Mouse (Mus musculus): ENCODE results near the gene Ankrd54. TPM values are rescaled to one million over a fixed set of nuclear protein-coding genes. Genes with fewer than 3 reads are reported as not detected.
"Not testable (repeated sequence)": the region's sequence is repeated elsewhere in the genome, so short reads cannot be mapped to it uniquely, and the experiment has no call there.

The Ankrd54 gene
- polyA plus RNA-seq, 1 experiment = 60.7 TPM

DNA sequence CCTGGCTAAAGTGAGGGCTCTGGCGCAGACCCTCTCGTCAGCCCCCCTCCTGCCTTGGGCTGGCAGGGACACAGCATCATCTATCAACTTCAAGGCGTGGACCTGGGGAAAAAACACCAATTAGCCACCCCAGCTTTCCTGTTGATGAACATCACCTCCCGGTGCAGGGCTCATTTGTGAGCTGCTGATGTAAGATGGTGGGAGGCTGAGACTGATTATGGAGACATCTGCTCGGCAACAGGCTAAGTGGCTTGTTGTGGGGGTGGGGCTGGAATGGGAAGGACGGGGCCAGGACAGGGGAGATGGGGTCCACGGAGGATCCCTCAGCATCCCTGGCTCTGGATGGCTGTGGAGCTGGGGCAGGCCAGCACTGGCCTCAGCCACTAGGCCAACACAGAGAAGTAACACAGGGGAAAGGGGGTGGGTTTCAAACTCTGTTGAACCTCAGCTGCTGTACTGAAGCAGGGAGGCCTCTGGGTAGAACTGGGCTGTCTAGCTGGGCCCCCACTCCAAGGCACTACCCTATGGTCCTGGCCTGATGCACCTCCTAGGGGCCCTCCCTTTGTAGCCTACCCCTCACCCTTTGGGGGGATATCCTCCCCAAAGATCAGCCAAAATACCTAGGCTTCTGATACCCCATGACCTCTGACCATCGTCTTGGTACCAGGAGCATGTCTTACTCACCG is 12.4 kb downstream of the Ankrd54 start:
- WGBS = 55% methylated on average over 9 of the region's 9 CpGs
- TF ChIP-seq POLR2A (IDR thresholded peaks at IDR 0.05; ENCODE audit: borderline replicate concordance, extremely low read depth, low read depth, low read length) (no peak), CTCF (IDR thresholded peaks at IDR 0.05; ENCODE audit: insufficient read depth, low read length) (no peak)
- Histone ChIP-seq H3K4me3 (replicated peaks; ENCODE audit: extremely low read depth, low read depth, low read length) (no peak overlapping the region), H3K4me1 (ENCODE audit: control insufficient read depth, insufficient read depth, low read length) (no peaks in the 10 kb centered on the region)
- DNase-seq = no peak

- TF ChIP-seq POLR2A (IDR thresholded peaks at IDR 0.05; ENCODE audit: borderline replicate concordance, extremely low read depth, low read depth, low read length) = no peak
- no peak for TF ChIP-seq CTCF (IDR thresholded peaks at IDR 0.05; ENCODE audit: insufficient read depth, low read length)
- no peak for DNase-seq
- WGBS = 50% methylated on average over 4 of the region's 4 CpGs
- Histone ChIP-seq H3K4me1 (ENCODE audit: control insufficient read depth, insufficient read depth, low read length) (no peaks in the 10 kb centered on the region), H3K4me3 (replicated peaks; ENCODE audit: extremely low read depth, low read depth, low read length) (no peak overlapping the region)
Measured at GRCm38 (mm10) chr15:79048186-79048585, 14.5 kb downstream of the Ankrd54 start.

DNA sequence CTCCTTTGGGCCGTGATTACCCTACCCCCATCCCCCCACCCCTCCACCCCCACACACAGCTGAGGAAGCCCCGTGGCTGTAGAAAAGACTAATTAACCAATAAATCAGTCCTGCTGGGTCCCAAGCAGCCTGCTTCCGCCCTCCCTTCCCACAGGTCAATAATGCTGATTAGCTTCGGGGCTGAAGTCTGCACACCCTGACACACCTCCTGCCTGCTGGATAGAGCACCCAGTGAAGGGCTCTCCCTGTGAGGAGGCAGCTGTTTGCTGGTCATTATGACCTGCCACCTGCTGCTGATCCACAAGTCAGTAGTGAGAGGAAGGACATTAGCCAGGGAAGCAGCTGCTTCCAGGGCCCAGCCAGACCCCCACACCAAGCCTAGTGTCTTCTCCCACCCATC is 17.9 kb downstream of the Ankrd54 start:
- DNase-seq = no peak
- Histone ChIP-seq H3K4me1 (ENCODE audit: control insufficient read depth, insufficient read depth, low read length) (no peaks in the 10 kb centered on the region), H3K4me3 (replicated peaks; ENCODE audit: extremely low read depth, low read depth, low read length) (no peak overlapping the region)
- 40% methylated on average over 4 of the region's 4 CpGs for WGBS
- no peak for TF ChIP-seq CTCF (IDR thresholded peaks at IDR 0.05; ENCODE audit: insufficient read depth, low read length)
- TF ChIP-seq POLR2A (IDR thresholded peaks at IDR 0.05; ENCODE audit: borderline replicate concordance, extremely low read depth, low read depth, low read length) = no peak

- H3K4me1 ChIP-seq (ENCODE audit: control insufficient read depth, insufficient read depth, low read length) = no peaks in the 10 kb centered on the region
- H3K4me3 ChIP-seq (replicated peaks; ENCODE audit: extremely low read depth, low read depth, low read length) = peak overlapping the region; percentile 25
- DNase-seq = no peak
- WGBS = 1% methylated on average over 102 of the region's 105 CpGs
- TF ChIP-seq POLR2A (IDR thresholded peaks at IDR 0.05; ENCODE audit: borderline replicate concordance, extremely low read depth, low read depth, low read length) = no peak
- TF ChIP-seq CTCF (IDR thresholded peaks at IDR 0.05; ENCODE audit: insufficient read depth, low read length) = no peak
Measured at GRCm38 (mm10) chr15:79042721-79043491, 19.8 kb downstream of the Ankrd54 start.

GRCm38 (mm10) chr15:79041585-79041984 is 21.1 kb downstream of the Ankrd54 start, which contains the start of gene Galr3:
Gene Galr3, plus strand, starts transcription at chr15:79041885.
- DNase-seq = no peak
- WGBS = 65% methylated on average over 6 of the region's 6 CpGs
- Histone ChIP-seq H3K4me1 (ENCODE audit: control insufficient read depth, insufficient read depth, low read length) (no peaks in the 10 kb centered on the region), H3K4me3 (replicated peaks; ENCODE audit: extremely low read depth, low read depth, low read length) (peak within 1 kb of the TSS; percentile 25)
- TF ChIP-seq POLR2A (IDR thresholded peaks at IDR 0.05; ENCODE audit: borderline replicate concordance, extremely low read depth, low read depth, low read length) (no peak), CTCF (IDR thresholded peaks at IDR 0.05; ENCODE audit: insufficient read depth, low read length) (no peak)

- Histone ChIP-seq H3K4me1 (ENCODE audit: control insufficient read depth, insufficient read depth, low read length) (no peaks in the 10 kb centered on the region), H3K4me3 (replicated peaks; ENCODE audit: extremely low read depth, low read depth, low read length) (no peak overlapping the region)
- no peak for DNase-seq
- TF ChIP-seq CTCF (IDR thresholded peaks at IDR 0.05; ENCODE audit: insufficient read depth, low read length) = no peak
- no peak for TF ChIP-seq POLR2A (IDR thresholded peaks at IDR 0.05; ENCODE audit: borderline replicate concordance, extremely low read depth, low read depth, low read length)
- 18% methylated on average over 24 of the region's 24 CpGs for WGBS
Measured at GRCm38 (mm10) chr15:79040501-79041416, 21.9 kb downstream of the Ankrd54 start.

- DNase-seq = peak; percentile 79
- Histone ChIP-seq H3K4me3 (replicated peaks; ENCODE audit: extremely low read depth, low read depth, low read length) (no peak overlapping the region), H3K4me1 (ENCODE audit: control insufficient read depth, insufficient read depth, low read length) (no peaks in the 10 kb centered on the region)
- TF ChIP-seq POLR2A (IDR thresholded peaks at IDR 0.05; ENCODE audit: borderline replicate concordance, extremely low read depth, low read depth, low read length) (peak; percentile 23; the same call in 1 of the 2 replicates), CTCF (IDR thresholded peaks at IDR 0.05; ENCODE audit: insufficient read depth, low read length) (peak; percentile 76)
- 15% methylated on average over 7 of the region's 7 CpGs for WGBS
Measured at GRCm38 (mm10) chr15:79038853-79039252, 23.8 kb downstream of the Ankrd54 start.

- no peaks in the 10 kb centered on the region for H3K4me1 ChIP-seq (ENCODE audit: control insufficient read depth, insufficient read depth, low read length)
- 80% methylated on average over 10 of the region's 10 CpGs for WGBS
- DNase-seq = no peak
- no peak overlapping the region for H3K4me3 ChIP-seq (replicated peaks; ENCODE audit: extremely low read depth, low read depth, low read length)
- no peak for TF ChIP-seq CTCF (IDR thresholded peaks at IDR 0.05; ENCODE audit: insufficient read depth, low read length)
- no peak for TF ChIP-seq POLR2A (IDR thresholded peaks at IDR 0.05; ENCODE audit: borderline replicate concordance, extremely low read depth, low read depth, low read length)
Measured at GRCm38 (mm10) chr15:79038331-79038730, 24.4 kb downstream of the Ankrd54 start.

- no peak for TF ChIP-seq POLR2A (IDR thresholded peaks at IDR 0.05; ENCODE audit: borderline replicate concordance, extremely low read depth, low read depth, low read length)
- peak; percentile 64 for TF ChIP-seq CTCF (IDR thresholded peaks at IDR 0.05; ENCODE audit: insufficient read depth, low read length)
- WGBS = 8% methylated on average over 14 of the region's 14 CpGs
- Histone ChIP-seq H3K4me3 (replicated peaks; ENCODE audit: extremely low read depth, low read depth, low read length) (no peak overlapping the region), H3K4me1 (ENCODE audit: control insufficient read depth, insufficient read depth, low read length) (no peaks in the 10 kb centered on the region)
- peak; percentile 78 for DNase-seq
Measured at GRCm38 (mm10) chr15:79037913-79038328, 24.8 kb downstream of the Ankrd54 start.

DNA sequence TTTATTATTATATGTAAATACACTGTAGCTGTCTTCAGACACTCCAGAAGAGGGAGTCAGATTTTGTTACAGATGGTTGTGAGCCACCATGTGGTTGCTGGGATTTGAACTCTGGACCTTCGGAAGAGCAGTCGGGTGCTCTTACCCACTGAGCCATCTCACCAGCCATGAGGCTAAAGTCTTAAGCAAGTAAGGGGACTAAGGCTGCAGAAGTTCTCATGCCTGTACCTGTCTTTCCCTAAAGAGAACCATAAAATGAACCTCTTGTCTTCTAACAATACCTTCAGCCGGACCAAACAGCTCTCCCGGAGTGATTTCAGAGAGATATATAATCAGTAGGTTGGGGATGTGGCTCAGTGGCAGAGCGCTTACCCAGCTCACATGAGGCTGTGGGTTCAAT is 30.8 kb downstream of the Ankrd54 start:
- not testable (repeated sequence) for DNase-seq; H3K4me3 ChIP-seq (replicated peaks; ENCODE audit: extremely low read depth, low read depth, low read length)
- 80% methylated on average over 5 of the region's 5 CpGs for WGBS
- H3K4me1 ChIP-seq (ENCODE audit: control insufficient read depth, insufficient read depth, low read length) = peaks cover 17% of the 10 kb centered on the region
